Mouse (Mus musculus) intestine, embryonic 16.5 days (tissue): ENCODE measurements around the gene Gm28035. TPM values are rescaled to one million over a fixed set of nuclear protein-coding genes. Genes with fewer than 3 reads are reported as not detected.

Source experiments
- ATAC-seq: fragments of 200-750 bp; cut with Nextera tagmentation; 2 replicates; pipeline ENCODE4 v1.8.0; 2017; ENCODE audit warnings: moderate TSS enrichment, moderate library complexity
- H3K27ac ChIP-seq: fragments of 300-500 bp; sonication (generic); 2 replicates; pipeline ENCODE4 v1.5.1; 2014; ENCODE audit warnings: mild to moderate bottlenecking, low read length
- H3K27me3 ChIP-seq: fragments of 300-500 bp; sonication (generic); replicated peaks from 2 replicates; pipeline ENCODE4 v1.6.1; 2014; ENCODE audit warnings: low read length, control low read depth, mixed read lengths; ENCODE audit not compliant: control insufficient read depth, insufficient read depth
- H3K36me3 ChIP-seq: fragments of 300-500 bp; sonication (generic); 2 replicates; pipeline ENCODE4 v1.6.1; 2014; ENCODE audit warnings: low read length, control low read depth; ENCODE audit not compliant: control insufficient read depth, insufficient read depth
- H3K4me1 ChIP-seq: fragments of 300-500 bp; sonication (generic); 2 replicates; pipeline ENCODE4 v1.6.1; 2014; ENCODE audit warnings: low read length, control low read depth, mixed read lengths; ENCODE audit not compliant: control insufficient read depth, insufficient read depth
- H3K4me2 ChIP-seq: fragments of 300-500 bp; sonication (generic); 2 replicates; pipeline ENCODE4 v1.6.1; 2014; ENCODE audit warnings: low read depth, low read length, control low read depth
- H3K4me3 ChIP-seq: fragments of 300-500 bp; sonication (generic); 2 replicates; pipeline ENCODE4 v1.5.1; 2014; ENCODE audit warnings: mild to moderate bottlenecking, low read length
- H3K9ac ChIP-seq: fragments of 300-500 bp; sonication (generic); 2 replicates; pipeline ENCODE4 v1.6.1; 2014; ENCODE audit warnings: low read depth, low read length
- H3K9me3 ChIP-seq: fragments of 300-500 bp; sonication (generic); 2 replicates; pipeline ENCODE4 v1.6.1; 2016; ENCODE audit warnings: low read length, control low read depth; ENCODE audit not compliant: control insufficient read depth
- WGBS: fragments of 180-500 bp; shearing (Covaris S2); extraction: QIAGEN DNeasy Blood & Tissue Kit; methylation state at CpG from one replicate; pipeline ENCODE4 v1.1.7; 2014; 5-methylcytosine and 5-hydroxymethylcytosine counted together
- polyA plus RNA-seq: library from polyadenylated mRNA; unstranded; fragments of >200 nt; fragmentation: Nextera tagmentation; extraction: Ambion mirVana; gene quantifications from 2 replicates; pipeline ENCODE4 v1.2.1, GENCODE M21; 2015

Gene Gm28035
- polyA plus RNA-seq, 1 experiment from 2014 or later = 0.11 TPM

GRCm38 (mm10) chr2:30257699-30258460 is 17.5 kb downstream of the Gm28035 start:
- Histone ChIP-seq H3K36me3 (peaks cover 23% of the 10 kb centered on the region), H3K27me3 (no peaks in the 10 kb centered on the region), H3K27ac (no peak overlapping the region), H3K4me2 (no peak overlapping the region), H3K9me3 (no peaks in the 10 kb centered on the region), H3K9ac (no peak overlapping the region), H3K4me3 (no peak overlapping the region), H3K4me1 (peaks cover under 1% of the 10 kb centered on the region)
- WGBS = 81% methylated on average over 7 of the region's 7 CpGs
- no peak for ATAC-seq

- WGBS = 68% methylated on average over 4 of the region's 4 CpGs
- H3K9ac ChIP-seq = no peak overlapping the region
- no peak overlapping the region for H3K4me3 ChIP-seq
- H3K27me3 ChIP-seq = no peaks in the 10 kb centered on the region
- peaks cover 28% of the 10 kb centered on the region for H3K36me3 ChIP-seq
- H3K4me2 ChIP-seq = no peak overlapping the region
- H3K9me3 ChIP-seq = no peaks in the 10 kb centered on the region
- ATAC-seq = peak; percentile 35; the same call in 1 of the 2 replicates
- H3K27ac ChIP-seq = no peak overlapping the region
- H3K4me1 ChIP-seq = peaks cover 3% of the 10 kb centered on the region; the same call in 1 of the 2 replicates
These were observed 18.2 kb downstream of the Gm28035 start for GRCm38 (mm10) chr2:30258600-30258999.

- ATAC-seq = no peak
- Histone ChIP-seq H3K4me1 (peaks cover 3% of the 10 kb centered on the region; the same call in 1 of the 2 replicates), H3K36me3 (peaks cover 30% of the 10 kb centered on the region), H3K4me2 (no peak overlapping the region), H3K27me3 (no peaks in the 10 kb centered on the region), H3K9me3 (no peaks in the 10 kb centered on the region), H3K27ac (no peak overlapping the region), H3K4me3 (no peak overlapping the region), H3K9ac (no peak overlapping the region)
- WGBS = 83% methylated on average over 15 of the region's 15 CpGs
These were observed 19.0 kb downstream of the Gm28035 start for GRCm38 (mm10) chr2:30259131-30260064.

- H3K27me3 ChIP-seq = no peaks in the 10 kb centered on the region
- no peak overlapping the region for H3K27ac ChIP-seq
- no peaks in the 10 kb centered on the region for H3K9me3 ChIP-seq
- no peak overlapping the region for H3K4me3 ChIP-seq
- no peak for ATAC-seq
- H3K4me2 ChIP-seq = no peak overlapping the region
- H3K9ac ChIP-seq = no peak overlapping the region
- WGBS = 88% methylated on average over 4 of the region's 4 CpGs
- H3K36me3 ChIP-seq = peaks cover 17% of the 10 kb centered on the region
- H3K4me1 ChIP-seq = peaks cover 19% of the 10 kb centered on the region
These were observed 20.8 kb downstream of the Gm28035 start for GRCm38 (mm10) chr2:30261064-30261736.

- H3K27ac ChIP-seq = no peak overlapping the region
- H3K4me3 ChIP-seq = no peak overlapping the region
- H3K9me3 ChIP-seq = no peaks in the 10 kb centered on the region
- ATAC-seq = no peak
- H3K9ac ChIP-seq = no peak overlapping the region
- H3K36me3 ChIP-seq = peaks cover 7% of the 10 kb centered on the region
- H3K4me1 ChIP-seq = peaks cover 27% of the 10 kb centered on the region
- 92% methylated on average over 18 of the region's 18 CpGs for WGBS
- no peak overlapping the region for H3K4me2 ChIP-seq
- no peaks in the 10 kb centered on the region for H3K27me3 ChIP-seq
These were observed 21.8 kb downstream of the Gm28035 start for GRCm38 (mm10) chr2:30261921-30262839.

- ATAC-seq = no peak
- peaks cover 27% of the 10 kb centered on the region for H3K4me1 ChIP-seq
- no peaks in the 10 kb centered on the region for H3K9me3 ChIP-seq
- H3K4me3 ChIP-seq = no peak overlapping the region
- H3K27ac ChIP-seq = no peak overlapping the region
- no peak overlapping the region for H3K9ac ChIP-seq
- WGBS = 45% methylated on average over 4 of the region's 4 CpGs
- H3K36me3 ChIP-seq = peaks cover 7% of the 10 kb centered on the region; the same call in 1 of the 2 replicates
- H3K4me2 ChIP-seq = no peak overlapping the region
- no peaks in the 10 kb centered on the region for H3K27me3 ChIP-seq
These were observed 22.6 kb downstream of the Gm28035 start for GRCm38 (mm10) chr2:30262840-30263441.

GRCm38 (mm10) chr2:30263811-30264210 is 23.4 kb downstream of the Gm28035 start:
- no peak overlapping the region for H3K9ac ChIP-seq
- ATAC-seq = no peak
- 92% methylated on average over 6 of the region's 6 CpGs for WGBS

More at GRCm38 (mm10) chr2:30263811-30264210, 23.4 kb downstream of the Gm28035 start:
- no peaks in the 10 kb centered on the region for H3K27me3 ChIP-seq
- H3K36me3 ChIP-seq = peaks cover 7% of the 10 kb centered on the region; the same call in 1 of the 2 replicates
- no peak overlapping the region for H3K27ac ChIP-seq
- peaks cover 27% of the 10 kb centered on the region for H3K4me1 ChIP-seq
- H3K4me3 ChIP-seq = no peak overlapping the region
- no peaks in the 10 kb centered on the region for H3K9me3 ChIP-seq
- no peak overlapping the region for H3K4me2 ChIP-seq
